Mouse (Mus musculus) adrenal gland, postnatal 0 days (tissue): ENCODE measurements around the gene Tacc3. TPM values are rescaled to one million over a fixed set of nuclear protein-coding genes. Genes with fewer than 3 reads are reported as not detected.

Experiments
- polyA plus RNA-seq: library from polyadenylated mRNA; unstranded; fragments of >200 nt; fragmentation: Nextera tagmentation; extraction: Ambion mirVana; gene quantifications from 2 replicates; pipeline ENCODE4 v1.2.1, GENCODE M21; 2015

The Tacc3 gene
- 36.4 and 48.3 TPM in 2 replicates for polyA plus RNA-seq

GRCm38 (mm10) chr5:33657787-33658663 lies at the start of gene Tacc3, which contains the start of gene Tmem129:
Gene Tacc3 (plus strand): TSS chr5:33658128.
Gene Tmem129 (minus strand): TSS chr5:33658416.

GRCm38 (mm10) chr5:33629301-33629987 lies 28.5 kb upstream of the Tacc3 start, which contains the start of the genes Fam53a and Gm9903:
Gene Fam53a (minus strand): TSS chr5:33629635.
Gene Gm9903 (plus strand): TSS chr5:33629925.

GRCm38 (mm10) chr5:33651921-33652782 lies 5.8 kb upstream of the Tacc3 start, which contains the start of gene Slbp:
Gene Slbp (minus strand): TSS chr5:33652574.

GRCm38 (mm10) chr5:33721541-33722265 lies 63.8 kb downstream of the Tacc3 start, which contains the start of gene Fgfr3:
Gene Fgfr3 (plus strand): TSS chr5:33721674.

Other genes with a start within 250 kb of the Tacc3 start
- not detected in 2 replicates for gene Nkx1-1, start 224.2 kb upstream of the Tacc3 start, polyA plus RNA-seq
- gene Fam53a, start 28.5 kb upstream of the Tacc3 start, polyA plus RNA-seq: 27.6 and 39.5 TPM in 2 replicates
- gene Gm9903, start 28.2 kb upstream of the Tacc3 start, polyA plus RNA-seq: 0.10 TPM in 1 of 2 replicates, not detected in the other
- 103 and 126 TPM in 2 replicates for gene Slbp, start 5.6 kb upstream of the Tacc3 start, polyA plus RNA-seq
- gene Tmem129, start 288 bp downstream of the Tacc3 start, polyA plus RNA-seq: 18.9 and 23.8 TPM in 2 replicates
- 0.88 and 1.5 TPM in 2 replicates for gene Fgfr3, start 63.5 kb downstream of the Tacc3 start, polyA plus RNA-seq
- 19.0 and 34.0 TPM in 2 replicates for gene Letm1, start 124.7 kb downstream of the Tacc3 start, polyA plus RNA-seq
- 13.5 and 14.0 TPM in 2 replicates for gene Nsd2, start 162.6 kb downstream of the Tacc3 start, polyA plus RNA-seq